Mouse (Mus musculus): Measurements from ENCODE around the gene Cep85l. TPM values are rescaled to one million over a fixed set of nuclear protein-coding genes. Genes with fewer than 3 reads are reported as not detected.

Cep85l gene
- total and polyA plus RNA-seq, 3 experiments = 4.3 to 5.7 (median 5.0) TPM

- TF ChIP-seq NELFE (IDR thresholded peaks at IDR 0.05; ENCODE audit: low read depth, low read length) = no peak
- no peak for TF ChIP-seq GABPA (IDR thresholded peaks at IDR 0.05; ENCODE audit: insufficient replicate concordance, low read depth, low read length)
- no peak for TF ChIP-seq SMC3 (IDR thresholded peaks at IDR 0.05; ENCODE audit: low read depth, low read length)
- no peak for TF ChIP-seq EP300 (IDR thresholded peaks at IDR 0.05; ENCODE audit: low read length)
- Histone ChIP-seq H3K4me1 (ENCODE audit: control insufficient read depth in 1 of 2, insufficient read depth in 2 of 2) (no peaks in the 10 kb centered on the region), H3K79me2 (replicated peaks; ENCODE audit: control insufficient read depth, extremely low read depth, insufficient read depth, poor library complexity, severe bottlenecking) (no peaks in the 10 kb centered on the region), H3K27me3 (replicated peaks) (no peaks in the 10 kb centered on the region), H3K4me2 (ENCODE audit: insufficient read depth, low read depth, poor library complexity, severe bottlenecking) (no peak overlapping the region), H3K9me3 (replicated peaks; ENCODE audit: low read length) (no peaks in the 10 kb centered on the region), H3K9ac (ENCODE audit: insufficient read depth, low read depth) (no peak overlapping the region), H3K36me3 (replicated peaks in 1 of 2; ENCODE audit: control insufficient read depth in 1 of 2, insufficient read depth in 1 of 2, low read length in 1 of 2) (no peaks in the 10 kb centered on the region), H3K4me3 (replicated peaks in 1 of 3; ENCODE audit: low read depth in 2 of 3, low read length in 2 of 3, poor library complexity in 1 of 3) (no peak overlapping the region), H3K27ac (ENCODE audit: insufficient read depth, low read depth) (no peak overlapping the region)
- no peak for DNase-seq (ENCODE audit: extremely low read depth)
- in situ Hi-C loops (cut with MboI; ENCODE audit: low pct_ligation_motif_present, low pct_unique_long_range_greater_than_20kb, low sequenced_read_pairs) = no loop called here
- dilution Hi-C loops (cut with MboI; ENCODE audit: extremely low pct_ligation_motif_present, extremely low pct_unique_long_range_greater_than_20kb, low sequenced_read_pairs) = no loop called here
These were observed 145.6 kb downstream of the Cep85l start for GRCm38 (mm10) chr10:53234086-53234613.

GRCm38 (mm10) chr10:53230809-53231208 lies 148.9 kb downstream of the Cep85l start:
- no peak overlapping the region for H3K9ac ChIP-seq (ENCODE audit: insufficient read depth, low read depth)
- no peaks in the 10 kb centered on the region for H3K36me3 ChIP-seq (replicated peaks in 1 of 2; ENCODE audit: control insufficient read depth in 1 of 2, insufficient read depth in 1 of 2, low read length in 1 of 2)
- H3K27me3 ChIP-seq (replicated peaks) = no peaks in the 10 kb centered on the region
- dilution Hi-C loops (cut with MboI; ENCODE audit: extremely low pct_ligation_motif_present, extremely low pct_unique_long_range_greater_than_20kb, low sequenced_read_pairs) (no loop called here), in situ Hi-C loops (cut with MboI; ENCODE audit: low pct_ligation_motif_present, low pct_unique_long_range_greater_than_20kb, low sequenced_read_pairs) (no loop called here)
- no peaks in the 10 kb centered on the region for H3K9me3 ChIP-seq (replicated peaks; ENCODE audit: low read length)
- no peaks in the 10 kb centered on the region for H3K79me2 ChIP-seq (replicated peaks; ENCODE audit: control insufficient read depth, extremely low read depth, insufficient read depth, poor library complexity, severe bottlenecking)
- no peaks in the 10 kb centered on the region for H3K4me1 ChIP-seq (ENCODE audit: control insufficient read depth in 1 of 2, insufficient read depth in 2 of 2)
- DNase-seq (ENCODE audit: extremely low read depth) = no peak
- TF ChIP-seq MAX (IDR thresholded peaks at IDR 0.05; ENCODE audit: low read length) (no peak), UBTF (IDR thresholded peaks at IDR 0.05; ENCODE audit: low read depth, low read length) (no peak), MXI1 (IDR thresholded peaks at IDR 0.05; ENCODE audit: low read depth, low read length) (no peak), RAD21 (IDR thresholded peaks at IDR 0.05; ENCODE audit: low read depth, low read length) (no peak), IRF4 (IDR thresholded peaks at IDR 0.05; ENCODE audit: low read depth, low read length) (no peak), KAT2A (IDR thresholded peaks at IDR 0.05; ENCODE audit: insufficient replicate concordance, low read length) (no peak), MYC (IDR thresholded peaks at IDR 0.05; ENCODE audit: low read depth, low read length) (no peak), PAX5 (IDR thresholded peaks at IDR 0.05; ENCODE audit: low read length) (no peak), BHLHE40 (IDR thresholded peaks at IDR 0.05; ENCODE audit: low read depth, low read length) (no peak), EP300 (IDR thresholded peaks at IDR 0.05; ENCODE audit: low read length) (no peak), NRF1 (IDR thresholded peaks at IDR 0.05; ENCODE audit: low read depth, low read length) (no peak), MAFK (IDR thresholded peaks at IDR 0.05; ENCODE audit: insufficient replicate concordance, low read length) (no peak), POLR2AphosphoS2 (IDR thresholded peaks at IDR 0.05; ENCODE audit: low read depth, low read length) (no peak), ZKSCAN1 (IDR thresholded peaks at IDR 0.05; ENCODE audit: borderline replicate concordance, low read depth, low read length) (no peak), USF2 (conservative IDR thresholded peaks at IDR 0.05; ENCODE audit: low read depth, low read length) (no peak)
- no peak overlapping the region for H3K4me2 ChIP-seq (ENCODE audit: insufficient read depth, low read depth, poor library complexity, severe bottlenecking)
- H3K27ac ChIP-seq (ENCODE audit: insufficient read depth, low read depth) = no peak overlapping the region
- H3K4me3 ChIP-seq (replicated peaks in 1 of 3; ENCODE audit: low read depth in 2 of 3, low read length in 2 of 3, poor library complexity in 1 of 3) = no peak overlapping the region

Measured in CH12.LX (cell line).